Mouse (Mus musculus): ENCODE data around the gene Acaa1b. TPM values are rescaled to one million over a fixed set of nuclear protein-coding genes. Genes with fewer than 3 reads are reported as not detected.

The Acaa1b gene
- 1 to 10 TPM; 1.2 to 1.5 TPM for total RNA-seq (2021)
- long read RNA-seq, experiment 1, partial matches to known transcripts: 0 of 1 reads
- long read RNA-seq, experiment 1, other reads (novel, unspliced or antisense): 0 of 1 reads
- long read RNA-seq, experiment 2: 0 reads

GRCm38 (mm10) chr9:119156278-119157201, at the start of gene Acaa1b:
Gene Acaa1b, minus strand, starts transcription at chr9:119157093.
- DNase-seq (ENCODE audit: low spot score): peak; percentile 83

GRCm38 (mm10) chr9:119206666-119207065, 49.8 kb upstream of the Acaa1b start:
- DNase-seq (ENCODE audit: low spot score): no peak

- no peak for DNase-seq (ENCODE audit: low spot score)
Measured at GRCm38 (mm10) chr9:119205756-119206155, 48.9 kb upstream of the Acaa1b start.

- DNase-seq (ENCODE audit: low spot score): no peak
Measured at GRCm38 (mm10) chr9:119203617-119204016, 46.7 kb upstream of the Acaa1b start.

- DNase-seq (ENCODE audit: low spot score): no peak
Measured at GRCm38 (mm10) chr9:119201653-119202052, 44.8 kb upstream of the Acaa1b start.

GRCm38 (mm10) chr9:119199151-119199861, 42.4 kb upstream of the Acaa1b start:
- DNase-seq (ENCODE audit: low spot score): no peak

- DNase-seq (ENCODE audit: low spot score): peak; percentile 13
Measured at GRCm38 (mm10) chr9:119192202-119192990, 35.5 kb upstream of the Acaa1b start.

GRCm38 (mm10) chr9:119181241-119181728, 24.4 kb upstream of the Acaa1b start:
- peak; percentile 24 for DNase-seq (ENCODE audit: low spot score)

GRCm38 (mm10) chr9:119179292-119179691, 22.4 kb upstream of the Acaa1b start:
- no peak for DNase-seq (ENCODE audit: low spot score)

- no peak for DNase-seq (ENCODE audit: low spot score)
Measured at GRCm38 (mm10) chr9:119167608-119168007, 10.7 kb upstream of the Acaa1b start.

GRCm38 (mm10) chr9:119165548-119165947, 8.7 kb upstream of the Acaa1b start:
- DNase-seq (ENCODE audit: low spot score): no peak

GRCm38 (mm10) chr9:119164743-119165142, 7.8 kb upstream of the Acaa1b start:
- DNase-seq (ENCODE audit: low spot score): no peak

- no peak for DNase-seq (ENCODE audit: low spot score)
Measured at GRCm38 (mm10) chr9:119160689-119161088, 3.8 kb upstream of the Acaa1b start.

- no peak for DNase-seq (ENCODE audit: low spot score)
Measured at GRCm38 (mm10) chr9:119158861-119159260, 2.0 kb upstream of the Acaa1b start, which contains the start of gene Gm47289. Gene Gm47289, plus strand, starts transcription at chr9:119159161.

GRCm38 (mm10) chr9:119155826-119156225, 1.1 kb downstream of the Acaa1b start:
- no peak for DNase-seq (ENCODE audit: low spot score)

- no peak for DNase-seq (ENCODE audit: low spot score)
Measured at GRCm38 (mm10) chr9:119155416-119155815, 1.5 kb downstream of the Acaa1b start.

- no peak for DNase-seq (ENCODE audit: low spot score)
Measured at GRCm38 (mm10) chr9:119151751-119152150, 5.1 kb downstream of the Acaa1b start.

- DNase-seq (ENCODE audit: low spot score): peak; percentile 12
Measured at GRCm38 (mm10) chr9:119149601-119150000, 7.3 kb downstream of the Acaa1b start.

GRCm38 (mm10) chr9:119146098-119146770, 10.7 kb downstream of the Acaa1b start:
- no peak for DNase-seq (ENCODE audit: low spot score)

- DNase-seq (ENCODE audit: low spot score): no peak
Measured at GRCm38 (mm10) chr9:119145638-119146037, 11.3 kb downstream of the Acaa1b start.

GRCm38 (mm10) chr9:119145137-119145536, 11.8 kb downstream of the Acaa1b start:
- DNase-seq (ENCODE audit: low spot score): no peak
